Mouse (Mus musculus) WW6 (cell line): ENCODE measurements around the gene Zfp511.

ENCODE experiments used
- DNase-seq: peaks from one replicate; pipeline ENCODE4 v3.0.0-alpha.2; 2013; ENCODE audit warnings: low read depth, low spot score

Gene Zfp511

GRCm38 (mm10) chr7:140048361-140049114 lies 12.3 kb downstream of the Zfp511 start, which contains the start of gene Msx3:
Gene Msx3, minus strand, starts transcription at chr7:140049089.
- DNase-seq: no peak

DNA sequence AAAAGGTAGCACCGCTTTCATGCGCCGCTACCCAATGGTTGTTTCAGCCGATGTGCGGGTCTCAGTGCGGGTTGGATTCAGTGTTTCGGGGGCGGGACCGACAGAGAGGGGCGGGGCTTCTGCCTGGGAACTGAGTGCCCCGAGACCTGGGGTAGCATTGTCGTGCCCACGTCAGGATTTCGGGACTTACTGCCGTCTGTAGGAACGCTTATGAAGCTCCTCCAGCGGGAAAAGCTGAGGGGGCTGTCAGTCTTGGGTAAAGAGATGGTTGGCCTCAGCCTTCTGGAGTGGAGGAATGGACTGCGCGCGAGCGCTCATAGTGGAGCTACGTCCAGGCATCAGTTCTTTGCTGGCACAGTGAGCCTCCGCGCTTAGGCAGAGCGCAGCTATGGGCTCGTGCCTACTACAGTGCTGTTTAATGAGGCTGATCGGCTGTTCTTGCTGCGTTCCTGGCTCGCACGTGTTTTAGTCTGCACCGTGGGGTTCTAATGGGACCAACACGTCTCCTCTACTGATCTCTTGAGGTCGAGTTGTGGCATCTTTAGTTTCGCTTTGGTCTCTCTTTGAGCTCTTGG lies 13.0 kb downstream of the Zfp511 start:
- no peak for DNase-seq

DNA sequence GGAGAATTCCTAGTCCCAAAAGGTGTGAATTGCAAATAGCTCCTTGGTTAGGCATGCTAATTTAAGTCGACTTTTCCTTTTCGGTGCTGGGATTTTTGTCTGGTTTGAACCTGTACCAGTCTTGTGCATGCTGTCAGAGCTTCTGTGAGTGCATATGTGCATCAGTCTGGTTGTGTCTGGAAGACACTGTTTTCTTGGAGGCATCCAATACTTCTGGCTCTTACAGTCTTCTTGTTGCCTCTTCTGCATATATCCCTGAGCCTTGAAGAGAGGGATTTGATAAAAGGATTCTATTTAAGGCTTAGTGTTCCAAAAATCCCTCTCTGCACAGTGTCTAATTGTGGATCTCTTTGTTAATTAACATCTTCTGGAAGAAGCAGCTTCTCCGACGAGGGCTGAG lies 17.9 kb downstream of the Zfp511 start:
- no peak for DNase-seq

- no peak for DNase-seq
Measured at GRCm38 (mm10) chr7:140057413-140058407, 21.5 kb downstream of the Zfp511 start.

DNA sequence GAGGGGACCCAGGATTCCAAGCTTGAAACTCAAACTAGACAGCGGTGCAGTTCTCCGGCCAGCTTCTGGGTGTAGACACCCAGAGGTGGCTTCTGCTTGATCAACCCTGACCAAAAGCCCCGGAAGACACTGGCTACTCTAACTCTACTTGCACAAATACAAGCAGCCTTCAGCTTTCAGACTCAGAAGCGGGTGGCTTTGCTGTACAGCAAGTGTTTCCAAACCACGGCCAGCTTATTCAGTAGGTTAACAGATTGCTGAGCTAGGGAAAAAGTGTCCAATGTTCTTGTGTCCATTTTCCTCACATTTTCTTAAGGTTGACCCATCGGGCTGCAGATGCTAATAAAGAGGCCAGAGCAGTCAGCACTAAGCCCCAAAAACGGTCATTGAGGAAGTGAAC lies 22.3 kb downstream of the Zfp511 start:
- no peak for DNase-seq

GRCm38 (mm10) chr7:140059601-140060000 lies 23.4 kb downstream of the Zfp511 start:
- DNase-seq: no peak

GRCm38 (mm10) chr7:140060936-140061831 lies 25.0 kb downstream of the Zfp511 start:
- no peak for DNase-seq

- no peak for DNase-seq
Measured at GRCm38 (mm10) chr7:140061832-140062130, 25.6 kb downstream of the Zfp511 start.

DNA sequence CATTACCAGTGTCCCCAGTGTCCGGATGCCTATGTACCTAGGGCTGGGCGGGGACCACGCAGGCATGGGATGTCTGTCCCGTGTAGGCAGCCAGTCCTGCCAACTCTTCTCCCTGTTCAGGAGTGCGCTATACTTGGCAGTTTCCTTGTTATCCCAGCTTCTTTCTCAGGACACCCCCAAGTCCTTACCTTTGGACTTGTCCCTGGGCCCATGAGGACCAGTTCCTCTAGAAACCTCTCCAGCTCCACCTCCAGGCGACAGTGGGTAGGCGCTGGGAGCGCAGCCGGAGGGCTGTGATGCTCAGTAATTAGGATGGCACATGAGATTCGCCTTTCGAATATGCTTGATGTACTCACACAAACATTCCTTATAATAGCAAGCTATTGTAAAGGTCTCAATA lies 26.1 kb downstream of the Zfp511 start:
- DNase-seq: no peak

GRCm38 (mm10) chr7:140063092-140063491 lies 26.9 kb downstream of the Zfp511 start:
- DNase-seq: no peak

GRCm38 (mm10) chr7:140067397-140067796 lies 31.2 kb downstream of the Zfp511 start:
- no peak for DNase-seq

DNA sequence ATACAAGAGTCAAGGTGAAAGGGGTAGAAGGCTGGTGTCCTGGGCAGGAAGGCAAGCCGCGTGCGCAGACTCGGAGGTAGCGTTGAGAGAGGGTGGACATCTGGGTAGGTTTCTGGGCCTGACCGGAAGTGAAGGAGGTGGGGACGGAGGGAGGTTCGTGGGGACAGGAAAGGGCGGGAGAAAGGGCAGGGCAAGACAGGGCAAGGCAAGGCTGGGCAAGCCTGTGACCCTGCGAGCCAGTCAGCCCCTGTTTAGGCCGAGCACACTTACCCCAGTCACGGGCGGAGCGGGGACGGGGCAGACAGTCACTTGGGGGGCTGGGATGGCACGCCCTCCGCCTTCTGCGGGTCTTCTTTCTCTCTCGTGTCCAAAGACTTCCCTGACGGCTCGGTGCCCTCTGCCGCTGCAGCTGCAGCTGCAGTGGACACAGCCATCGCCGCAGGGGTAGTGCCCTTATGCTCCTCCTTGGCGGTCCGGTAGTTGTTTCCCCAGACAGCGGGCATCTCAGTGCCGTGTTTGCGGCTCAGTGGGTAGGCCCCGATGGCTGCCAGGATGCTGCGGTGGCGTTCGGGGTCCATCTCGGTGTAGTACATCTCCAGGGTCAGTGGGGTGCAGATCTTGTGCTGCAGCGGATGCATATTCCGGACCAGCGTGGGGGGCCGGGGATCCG lies 34.0 kb downstream of the Zfp511 start:
- no peak for DNase-seq

DNA sequence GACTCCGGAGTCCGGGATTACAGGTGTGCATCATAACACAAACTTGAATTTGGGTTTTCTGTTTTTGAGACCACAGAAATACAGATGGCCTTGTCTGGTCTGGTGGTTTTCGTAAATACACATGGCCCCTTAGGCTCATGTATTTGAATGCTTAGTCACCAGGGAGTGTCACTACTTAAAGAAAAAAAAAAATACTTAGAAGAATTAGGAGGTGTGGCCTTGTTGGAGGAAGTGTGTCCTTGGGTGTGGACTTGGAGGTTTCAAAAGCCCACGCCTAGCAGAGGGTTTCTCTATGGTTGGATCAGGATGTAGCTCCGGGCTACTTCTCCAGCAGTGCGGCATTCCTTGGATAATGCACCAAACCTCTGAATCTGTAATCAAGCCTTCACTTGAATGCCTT lies 41.5 kb downstream of the Zfp511 start:
- DNase-seq: no peak

- DNase-seq: no peak
Measured at GRCm38 (mm10) chr7:140078711-140079110, 42.5 kb downstream of the Zfp511 start.

GRCm38 (mm10) chr7:140080503-140081156 lies 44.4 kb downstream of the Zfp511 start:
- peak; percentile 70 for DNase-seq

DNA sequence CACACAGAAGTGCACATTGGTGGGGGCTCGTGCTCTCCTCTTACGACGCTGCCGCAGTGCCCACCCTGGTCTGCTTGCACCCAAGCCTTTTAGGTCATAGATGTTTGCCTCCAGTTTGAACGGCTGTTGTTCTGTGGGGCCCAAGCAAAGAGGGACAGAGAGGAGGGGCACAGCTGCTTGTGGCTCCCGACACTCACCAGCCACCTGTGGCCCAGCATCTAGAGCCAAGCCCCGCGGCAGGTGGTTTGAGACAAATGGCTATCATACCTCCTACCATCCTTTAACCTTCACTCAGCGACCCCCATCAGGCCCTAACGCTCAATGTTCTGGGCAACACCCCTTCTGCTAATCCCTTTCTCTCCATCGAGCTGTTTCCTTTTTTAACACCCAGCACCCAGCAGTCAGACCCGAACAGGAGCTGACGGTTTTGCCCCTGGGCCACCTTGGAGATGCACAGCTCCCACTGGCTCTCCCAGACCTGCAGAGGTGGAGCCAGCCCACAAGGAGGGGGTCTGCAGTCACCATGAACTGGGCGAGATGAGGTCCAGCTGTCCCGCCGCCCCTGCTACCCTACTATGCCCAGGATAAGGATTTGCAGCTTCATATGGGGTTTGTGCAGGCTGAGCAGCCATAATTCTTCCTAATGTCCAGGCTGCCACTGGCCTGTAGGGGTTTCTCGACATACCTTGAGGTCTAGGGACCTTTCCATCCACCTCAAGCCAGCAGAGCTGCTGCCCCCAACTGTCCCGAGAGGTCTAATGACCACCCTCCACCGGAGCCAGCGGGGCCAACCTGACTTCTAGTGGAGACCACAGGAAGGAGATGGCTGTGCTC lies 45.4 kb downstream of the Zfp511 start:
- no peak for DNase-seq

DNA sequence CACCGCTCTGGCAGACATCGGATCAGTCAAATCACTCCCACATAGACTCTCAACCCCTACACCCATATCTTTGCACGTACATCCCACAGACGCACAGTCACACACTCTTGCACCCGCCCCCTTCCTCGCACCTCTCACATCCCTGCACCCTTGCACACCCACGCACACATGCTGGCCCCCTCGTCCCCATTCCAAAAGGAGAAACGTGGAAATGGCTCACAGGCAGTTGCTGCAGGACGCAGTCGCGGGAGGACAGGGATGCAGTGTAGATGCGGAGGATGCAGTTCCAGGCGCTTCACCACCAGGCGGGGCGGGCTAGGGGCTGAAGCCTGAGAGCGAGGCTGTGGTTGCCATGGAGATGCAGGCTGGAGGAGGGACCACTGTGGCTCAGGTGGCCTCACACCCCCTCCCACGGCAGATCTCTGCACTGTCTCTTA lies 46.1 kb downstream of the Zfp511 start, which contains the start of gene Caly:
Caly (minus strand) TSS at position 307 of the 437 bp plus-strand sequence.
- peak; percentile 73 for DNase-seq
